Mouse (Mus musculus): ENCODE measurements at regions not wholly inside any gene's neighbourhood (a gene's known extent, or its start where the extent isn't known, plus 50 kb on each side); places are given as distances from the start of the nearest gene placed in this dataset.

DNA sequence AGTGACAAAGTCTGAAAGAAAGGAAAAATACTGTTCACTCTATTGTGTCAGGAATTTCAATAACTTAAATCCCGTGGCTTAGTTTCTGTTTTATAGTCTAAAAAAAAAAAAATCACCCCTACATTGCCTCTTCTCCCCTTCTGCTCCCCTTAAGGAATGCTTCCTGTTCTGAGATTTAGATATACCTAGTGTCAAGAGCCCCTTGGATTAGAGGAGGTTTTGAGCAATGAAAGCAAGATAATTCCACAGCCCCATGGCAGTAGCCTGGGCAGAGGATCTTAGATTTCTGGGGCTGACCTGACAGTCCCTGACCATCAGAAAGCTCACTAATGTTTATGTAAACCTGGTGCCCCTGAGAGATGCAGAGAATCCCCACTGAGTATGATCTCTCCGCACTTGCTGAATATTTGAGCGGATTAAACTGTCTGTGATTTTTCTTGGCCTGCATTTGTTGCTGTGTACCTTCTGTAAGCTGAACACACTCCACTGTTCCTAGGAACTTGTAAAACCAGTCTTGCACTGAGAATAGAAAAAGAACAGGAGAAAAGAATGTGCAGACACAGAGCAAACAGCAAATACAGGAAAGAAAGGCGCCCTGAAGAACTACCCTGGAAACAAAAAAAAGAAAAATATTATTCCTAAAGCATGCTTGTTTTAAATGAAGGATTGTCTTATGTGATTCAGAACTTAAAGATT, 164.3 kb downstream of the Cxxc4 start:
- Histone ChIP-seq H3K36me3 (ENCODE audit: control insufficient read depth, insufficient read depth, low read length) (no peaks in the 10 kb centered on the region), H3K9me3 (ENCODE audit: control insufficient read depth, low read length) (no peaks in the 10 kb centered on the region), H3K27me3 (replicated peaks; ENCODE audit: control insufficient read depth, insufficient read depth, low read length) (no peaks in the 10 kb centered on the region), H3K4me3 (ENCODE audit: low read length) (no peak overlapping the region), H3K4me2 (ENCODE audit: low read depth, low read length) (no peak overlapping the region), H3K27ac (ENCODE audit: low read length) (no peak overlapping the region), H3K9ac (ENCODE audit: low read depth, low read length) (no peak overlapping the region), H3K4me1 (ENCODE audit: control insufficient read depth, insufficient read depth, low read length) (no peaks in the 10 kb centered on the region)
- no peak for ATAC-seq
- 42% methylated on average over 4 of the region's 4 CpGs for WGBS

DNA sequence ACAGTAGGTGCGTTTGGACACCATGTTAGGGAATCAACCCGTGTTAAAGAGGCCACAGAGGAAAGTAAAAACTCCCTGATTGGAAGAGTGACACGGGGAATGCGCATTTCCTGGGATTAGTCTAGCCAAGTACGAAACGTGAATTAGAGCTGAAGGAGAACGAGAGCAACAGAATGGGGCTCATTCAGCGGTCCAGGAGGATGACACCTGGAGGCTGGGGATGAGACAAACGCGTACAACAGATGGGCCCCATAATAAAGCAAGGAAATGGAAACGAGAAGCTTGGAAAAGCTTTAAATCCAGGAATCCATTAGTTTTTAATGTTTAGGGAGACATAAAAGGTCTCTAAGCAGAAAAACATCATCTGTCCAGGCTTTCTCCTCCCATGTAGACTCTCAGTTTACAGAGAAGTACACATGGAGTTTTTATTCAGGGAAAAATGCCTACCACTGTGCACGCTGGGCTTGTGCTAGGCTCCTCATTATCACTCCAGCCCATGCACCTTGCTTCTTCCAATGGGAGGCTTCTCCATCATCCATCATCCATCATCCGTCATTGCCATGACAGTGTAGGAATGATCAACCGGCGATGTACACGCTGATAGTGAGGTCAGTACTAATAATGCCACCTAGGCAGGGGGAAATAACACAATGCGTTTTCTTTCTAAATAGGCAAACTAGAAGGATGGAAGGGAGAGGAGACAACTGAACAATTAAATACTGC, 179.5 kb downstream of the Cxxc4 start:
- 64% methylated on average over 17 of the region's 17 CpGs for WGBS
- no peaks in the 10 kb centered on the region for H3K27me3 ChIP-seq (replicated peaks; ENCODE audit: control insufficient read depth, insufficient read depth, low read length)
- no peaks in the 10 kb centered on the region for H3K4me1 ChIP-seq (ENCODE audit: control insufficient read depth, insufficient read depth, low read length)
- H3K27ac ChIP-seq (ENCODE audit: low read length): no peak overlapping the region
- H3K4me3 ChIP-seq (ENCODE audit: low read length): no peak overlapping the region
- H3K4me2 ChIP-seq (ENCODE audit: low read depth, low read length): no peak overlapping the region
- no peaks in the 10 kb centered on the region for H3K36me3 ChIP-seq (ENCODE audit: control insufficient read depth, insufficient read depth, low read length)
- ATAC-seq: no peak
- H3K9me3 ChIP-seq (ENCODE audit: control insufficient read depth, low read length): no peaks in the 10 kb centered on the region
- no peak overlapping the region for H3K9ac ChIP-seq (ENCODE audit: low read depth, low read length)

DNA sequence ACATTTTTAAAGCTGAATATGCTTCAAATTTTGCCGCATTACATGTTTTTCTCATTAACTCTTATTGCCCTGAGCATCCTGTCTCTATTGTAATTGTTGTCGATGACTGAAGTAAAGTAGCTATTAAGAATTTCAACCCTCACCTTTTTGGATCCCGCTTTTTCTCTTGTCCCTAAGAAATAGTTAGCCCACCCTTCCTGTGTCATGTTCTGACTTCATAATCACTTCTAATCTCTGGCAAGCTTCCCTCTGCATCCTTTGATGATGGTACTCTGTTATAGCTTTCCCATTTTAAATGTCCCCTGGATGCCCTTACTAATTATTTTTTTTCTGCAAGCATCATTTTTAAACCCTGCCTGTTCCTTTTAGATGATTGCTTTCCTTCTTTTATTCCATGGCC, 191.3 kb downstream of the Cxxc4 start:
- 83% methylated on average over 3 of the region's 3 CpGs for WGBS
- Histone ChIP-seq H3K4me2 (ENCODE audit: low read depth, low read length) (no peak overlapping the region), H3K27me3 (replicated peaks; ENCODE audit: control insufficient read depth, insufficient read depth, low read length) (no peaks in the 10 kb centered on the region), H3K4me1 (ENCODE audit: control insufficient read depth, insufficient read depth, low read length) (no peaks in the 10 kb centered on the region), H3K9ac (ENCODE audit: low read depth, low read length) (no peak overlapping the region), H3K27ac (ENCODE audit: low read length) (no peak overlapping the region), H3K36me3 (ENCODE audit: control insufficient read depth, insufficient read depth, low read length) (no peaks in the 10 kb centered on the region), H3K4me3 (ENCODE audit: low read length) (no peak overlapping the region), H3K9me3 (ENCODE audit: control insufficient read depth, low read length) (no peaks in the 10 kb centered on the region)
- no peak for ATAC-seq

DNA sequence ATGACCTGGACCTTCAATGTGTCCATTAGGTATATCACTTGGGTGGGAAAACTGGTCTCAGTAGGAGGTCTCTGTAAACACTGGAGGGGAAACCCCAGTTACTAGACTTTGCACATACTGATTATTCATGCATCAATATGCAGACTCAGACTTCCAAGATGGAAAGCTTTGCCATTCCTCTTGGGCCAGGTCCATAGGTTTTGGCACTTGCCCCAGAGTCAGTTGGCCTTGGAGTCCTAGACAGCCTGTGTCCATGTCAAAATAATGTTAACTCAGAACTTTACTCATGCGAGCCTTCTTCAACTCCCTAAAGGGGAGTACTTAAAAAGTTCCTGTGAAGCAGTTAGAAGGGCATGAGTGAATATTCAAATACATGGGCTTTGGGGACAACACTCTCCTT, 230.3 kb downstream of the Cxxc4 start:
- Histone ChIP-seq H3K27ac (ENCODE audit: low read length) (no peak overlapping the region), H3K9me3 (ENCODE audit: control insufficient read depth, low read length) (no peaks in the 10 kb centered on the region), H3K9ac (ENCODE audit: low read depth, low read length) (no peak overlapping the region), H3K27me3 (replicated peaks; ENCODE audit: control insufficient read depth, insufficient read depth, low read length) (no peaks in the 10 kb centered on the region), H3K4me3 (ENCODE audit: low read length) (no peak overlapping the region), H3K36me3 (ENCODE audit: control insufficient read depth, insufficient read depth, low read length) (no peaks in the 10 kb centered on the region), H3K4me2 (ENCODE audit: low read depth, low read length) (no peak overlapping the region), H3K4me1 (ENCODE audit: control insufficient read depth, insufficient read depth, low read length) (no peaks in the 10 kb centered on the region)
- no peak for ATAC-seq
- 78% methylated on average over 1 of the region's 1 CpGs for WGBS

DNA sequence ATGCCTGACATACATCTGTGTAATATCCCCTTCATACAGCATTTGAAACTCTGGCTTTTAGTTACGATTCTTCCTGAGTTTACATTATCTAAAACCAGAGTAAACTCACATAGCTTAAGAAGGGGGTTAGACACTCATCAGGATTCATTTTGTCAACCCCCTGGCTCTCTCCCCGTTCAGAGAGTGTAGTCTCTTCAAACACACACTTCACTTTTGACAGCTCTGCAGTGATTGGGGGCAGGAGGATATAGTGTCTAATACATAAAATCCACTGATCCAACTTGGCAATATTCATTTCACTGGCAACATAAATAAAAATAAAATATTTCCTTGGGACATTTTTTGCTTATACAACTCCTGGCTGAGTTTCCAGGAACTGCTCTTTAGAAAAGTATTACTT, 251.0 kb downstream of the Cxxc4 start:
- H3K27ac ChIP-seq (ENCODE audit: low read length): no peak overlapping the region
- H3K9me3 ChIP-seq (ENCODE audit: control insufficient read depth, low read length): no peaks in the 10 kb centered on the region
- ATAC-seq: peak; percentile 46; the same call in 1 of the 2 replicates
- H3K36me3 ChIP-seq (ENCODE audit: control insufficient read depth, insufficient read depth, low read length): no peaks in the 10 kb centered on the region
- WGBS: 30% methylated on average over 2 of the region's 2 CpGs
- no peak overlapping the region for H3K9ac ChIP-seq (ENCODE audit: low read depth, low read length)
- H3K27me3 ChIP-seq (replicated peaks; ENCODE audit: control insufficient read depth, insufficient read depth, low read length): no peaks in the 10 kb centered on the region
- no peak overlapping the region for H3K4me3 ChIP-seq (ENCODE audit: low read length)
- no peaks in the 10 kb centered on the region for H3K4me1 ChIP-seq (ENCODE audit: control insufficient read depth, insufficient read depth, low read length)
- H3K4me2 ChIP-seq (ENCODE audit: low read depth, low read length): no peak overlapping the region

DNA sequence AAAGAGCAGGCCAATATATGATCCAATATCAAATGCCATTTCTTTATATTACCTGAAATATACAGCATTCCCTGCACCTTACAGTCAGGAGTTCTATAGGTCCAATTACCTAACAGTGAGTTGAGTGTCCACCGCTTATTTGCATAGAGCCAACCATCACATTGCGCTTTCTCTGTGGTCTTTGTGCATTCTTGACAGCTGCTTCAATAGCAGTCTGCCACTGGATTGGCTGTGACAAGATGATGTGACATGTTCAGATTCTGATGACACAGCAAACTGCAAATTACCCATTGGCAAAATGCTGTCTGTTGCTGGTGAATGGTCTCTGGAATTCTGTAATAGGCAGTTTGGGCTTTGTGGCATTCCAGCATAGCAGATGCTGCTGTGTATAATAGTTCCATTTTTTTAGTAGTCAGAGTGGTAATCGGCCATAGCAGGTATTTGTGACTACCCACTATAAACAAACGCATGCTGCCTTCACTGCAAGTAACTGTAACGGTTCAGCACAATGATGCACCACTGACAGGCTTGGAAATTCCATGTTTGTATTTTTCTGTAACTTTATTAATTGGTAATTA, 253.8 kb downstream of the Cxxc4 start:
- Histone ChIP-seq H3K27ac (ENCODE audit: low read length) (no peak overlapping the region), H3K9me3 (ENCODE audit: control insufficient read depth, low read length) (no peaks in the 10 kb centered on the region), H3K9ac (ENCODE audit: low read depth, low read length) (no peak overlapping the region), H3K36me3 (ENCODE audit: control insufficient read depth, insufficient read depth, low read length) (no peaks in the 10 kb centered on the region), H3K27me3 (replicated peaks; ENCODE audit: control insufficient read depth, insufficient read depth, low read length) (no peaks in the 10 kb centered on the region), H3K4me1 (ENCODE audit: control insufficient read depth, insufficient read depth, low read length) (no peaks in the 10 kb centered on the region), H3K4me3 (ENCODE audit: low read length) (no peak overlapping the region), H3K4me2 (ENCODE audit: low read depth, low read length) (no peak overlapping the region)
- 87% methylated on average over 5 of the region's 5 CpGs for WGBS
- ATAC-seq: no peak

DNA sequence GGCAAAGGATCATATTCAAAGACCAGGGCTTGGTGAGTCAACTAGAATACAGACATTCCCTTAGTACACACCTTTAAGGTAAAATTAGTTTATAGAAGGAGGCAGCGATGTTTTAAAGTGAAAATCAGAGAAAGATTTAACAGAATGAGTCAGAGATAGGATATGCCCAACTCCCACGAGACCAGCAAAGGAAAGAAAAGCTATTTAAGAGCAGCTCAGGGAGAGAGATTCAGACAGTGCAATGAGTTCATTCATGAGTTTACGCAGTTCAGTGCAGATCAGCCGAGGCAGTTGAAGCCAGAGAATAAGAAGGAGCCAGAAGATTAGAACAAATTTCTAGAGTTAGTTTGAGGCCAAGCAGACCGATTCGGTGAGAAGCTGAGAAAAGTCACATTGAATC, 273.4 kb downstream of the Cxxc4 start:
- H3K27ac ChIP-seq (ENCODE audit: low read length): no peak overlapping the region
- no peak for ATAC-seq
- no peaks in the 10 kb centered on the region for H3K36me3 ChIP-seq (ENCODE audit: control insufficient read depth, insufficient read depth, low read length)
- H3K4me2 ChIP-seq (ENCODE audit: low read depth, low read length): no peak overlapping the region
- no peak overlapping the region for H3K4me3 ChIP-seq (ENCODE audit: low read length)
- H3K4me1 ChIP-seq (ENCODE audit: control insufficient read depth, insufficient read depth, low read length): no peaks in the 10 kb centered on the region
- WGBS: 82% methylated on average over 6 of the region's 6 CpGs
- H3K27me3 ChIP-seq (replicated peaks; ENCODE audit: control insufficient read depth, insufficient read depth, low read length): no peaks in the 10 kb centered on the region
- H3K9ac ChIP-seq (ENCODE audit: low read depth, low read length): no peak overlapping the region
- 0 out of 2 replicates have a peak, but pooled peaks cover 3% of the 10 kb centered on the region for H3K9me3 ChIP-seq (ENCODE audit: control insufficient read depth, low read length)

DNA sequence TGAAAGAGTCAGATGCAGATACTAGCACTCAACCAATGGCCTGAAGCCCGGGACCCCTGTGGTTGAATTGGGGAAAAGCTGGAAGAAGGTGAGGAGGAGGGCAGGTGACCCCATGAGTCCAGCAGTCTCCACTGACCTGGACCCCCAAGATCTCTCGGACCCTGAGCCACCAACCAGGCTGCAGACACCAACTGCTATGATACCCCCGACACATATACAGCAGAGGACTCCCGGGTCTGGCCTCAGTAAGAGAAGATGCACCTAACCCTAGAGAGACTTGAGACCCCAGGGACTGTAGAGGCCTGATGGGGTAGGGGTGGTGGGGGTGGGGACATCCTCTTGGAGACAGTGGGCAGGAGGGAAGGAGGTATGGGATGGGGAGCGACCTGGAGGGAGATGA, 289.5 kb downstream of the Cxxc4 start:
- no peaks in the 10 kb centered on the region for H3K27me3 ChIP-seq (replicated peaks; ENCODE audit: control insufficient read depth, insufficient read depth, low read length)
- H3K4me2 ChIP-seq (ENCODE audit: low read depth, low read length): no peak overlapping the region
- no peaks in the 10 kb centered on the region for H3K4me1 ChIP-seq (ENCODE audit: control insufficient read depth, insufficient read depth, low read length)
- ATAC-seq: no peak
- H3K36me3 ChIP-seq (ENCODE audit: control insufficient read depth, insufficient read depth, low read length): no peaks in the 10 kb centered on the region
- WGBS: 88% methylated on average over 5 of the region's 5 CpGs
- no peak overlapping the region for H3K27ac ChIP-seq (ENCODE audit: low read length)
- H3K9ac ChIP-seq (ENCODE audit: low read depth, low read length): no peak overlapping the region
- H3K9me3 ChIP-seq (ENCODE audit: control insufficient read depth, low read length): no peaks in the 10 kb centered on the region
- no peak overlapping the region for H3K4me3 ChIP-seq (ENCODE audit: low read length)

DNA sequence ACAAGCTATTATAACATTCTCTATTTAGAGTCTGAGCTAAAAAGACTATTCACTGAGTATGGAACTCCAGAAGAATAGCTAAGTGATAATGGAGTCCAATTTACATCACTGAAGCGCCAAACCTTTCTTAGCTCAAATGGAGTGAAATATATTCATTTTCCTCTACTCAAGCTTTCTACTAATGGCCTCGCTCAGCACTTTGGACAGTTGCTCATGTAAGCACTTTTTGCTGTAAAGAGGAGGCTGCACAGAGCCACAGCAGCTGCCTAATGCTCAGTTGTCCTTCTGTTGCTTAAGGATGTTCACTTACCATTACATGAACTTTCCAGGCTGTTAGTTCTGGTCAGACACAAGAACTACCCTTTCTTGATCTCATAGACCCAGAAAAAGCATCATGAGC, 268.7 kb upstream of the Tacr3 start:
- H3K4me3 ChIP-seq (ENCODE audit: low read length): no peak overlapping the region
- H3K4me2 ChIP-seq (ENCODE audit: low read depth, low read length): no peak overlapping the region
- no peak for ATAC-seq
- H3K36me3 ChIP-seq (ENCODE audit: control insufficient read depth, insufficient read depth, low read length): no peaks in the 10 kb centered on the region
- no peaks in the 10 kb centered on the region for H3K9me3 ChIP-seq (ENCODE audit: control insufficient read depth, low read length)
- H3K27me3 ChIP-seq (replicated peaks; ENCODE audit: control insufficient read depth, insufficient read depth, low read length): no peaks in the 10 kb centered on the region
- H3K27ac ChIP-seq (ENCODE audit: low read length): no peak overlapping the region
- H3K9ac ChIP-seq (ENCODE audit: low read depth, low read length): no peak overlapping the region
- no peaks in the 10 kb centered on the region for H3K4me1 ChIP-seq (ENCODE audit: control insufficient read depth, insufficient read depth, low read length)
- 73% methylated on average over 2 of the region's 2 CpGs for WGBS

All from intestine, embryonic 16.5 days (tissue).